In the genomic region with DNA sequence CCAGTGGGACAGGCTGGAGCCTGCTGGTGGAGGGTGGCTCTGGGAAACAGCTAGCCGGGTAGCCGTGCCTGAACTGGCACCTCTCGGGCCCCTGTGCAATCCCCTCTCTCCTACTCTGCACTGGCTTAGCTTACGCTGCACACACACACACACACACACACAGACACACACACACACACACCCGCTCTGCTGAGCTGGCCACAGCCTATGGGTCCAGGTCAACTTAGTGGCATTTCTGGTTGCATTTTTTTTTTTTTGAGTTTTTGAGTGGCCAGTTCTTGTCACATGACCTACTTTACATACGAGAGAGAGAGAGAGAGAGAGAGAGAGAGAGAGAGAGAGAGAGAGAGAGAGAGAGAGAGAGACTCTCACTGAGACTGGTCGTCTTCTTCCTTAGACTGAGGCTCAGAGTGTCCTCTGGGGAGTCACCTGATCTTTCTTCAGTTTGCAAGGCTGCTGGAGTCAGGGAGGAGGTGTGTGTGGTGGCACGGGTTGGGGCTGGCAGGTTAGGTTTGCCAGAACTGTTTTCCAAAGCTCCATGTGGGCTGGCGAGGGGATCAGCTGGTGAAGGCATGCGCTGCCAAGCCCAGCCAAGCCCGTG, we compare ENCODE assay signal across 8 mouse cellular contexts. TPM values are rescaled to one million over a fixed set of nuclear protein-coding genes. Genes with fewer than 3 reads are reported as not detected.
DNase-seq lines count a peak whose midpoint lies in the region; ATAC-seq and TF ChIP-seq lines count a peak whose summit lies in the region.

No protein-coding gene starts in this region.

- DNase-seq in kidney, postnatal 36 days: peak; percentile 44 to 47
- DNase-seq in kidney, adult 8-10 months: no peak
- DNase-seq in forebrain, postnatal 0 days: no peak
- DNase-seq in gastrocnemius, postnatal 10 days: no peak
- no peak for DNase-seq in urinary bladder, adult 2 months (ENCODE audit: low spot score)
- no peak for DNase-seq in lung, postnatal 4 days

- H3K27me3 ChIP-seq in forebrain, postnatal 0 days (ENCODE audit: insufficient read depth, low read length): no peaks in the 10 kb centered on the region
- no peaks in the 10 kb centered on the region for H3K27me3 ChIP-seq in midbrain, embryonic 16.5 days (ENCODE audit: control insufficient read depth, insufficient read depth, low read depth, low read length)

- H3K9ac ChIP-seq in forebrain, postnatal 0 days: no peak overlapping the region
- peak overlapping the region; percentile 39; the same call in 1 of the 2 replicates for H3K9ac ChIP-seq in midbrain, embryonic 16.5 days (ENCODE audit: low read depth, low read length)

- 31% methylated on average over 11 of the region's 11 CpGs for WGBS in forebrain, postnatal 0 days
- WGBS in midbrain, embryonic 16.5 days: 33% methylated on average over 11 of the region's 11 CpGs

- H3K4me1 ChIP-seq in forebrain, postnatal 0 days (ENCODE audit: insufficient read depth): peaks cover 54% of the 10 kb centered on the region
- H3K4me1 ChIP-seq in midbrain, embryonic 16.5 days (ENCODE audit: control insufficient read depth, insufficient read depth, low read length): peaks cover 60% of the 10 kb centered on the region

- peaks cover 8% of the 10 kb centered on the region for H3K36me3 ChIP-seq in forebrain, postnatal 0 days (ENCODE audit: insufficient read depth)
- no peaks in the 10 kb centered on the region for H3K36me3 ChIP-seq in midbrain, embryonic 16.5 days (ENCODE audit: control insufficient read depth, insufficient read depth, low read length)

- no peak overlapping the region for H3K4me3 ChIP-seq in forebrain, postnatal 0 days (ENCODE audit: low read depth, low read length)
- H3K4me3 ChIP-seq in midbrain, embryonic 16.5 days (ENCODE audit: low read depth, low read length): no peak overlapping the region

- TF ChIP-seq CTCF in forebrain, postnatal 0 days (IDR thresholded peaks at IDR 0.05; ENCODE audit: low read depth): no peak

- ATAC-seq in cerebellum, adult (ENCODE audit: insufficient number of reproducible peaks, low FRiP score, low TSS enrichment): peak; percentile 55
- ATAC-seq in forebrain, postnatal 0 days: no peak
- ATAC-seq in midbrain, embryonic 16.5 days: no peak

- H3K27ac ChIP-seq in forebrain, postnatal 0 days (ENCODE audit: low read depth, low read length): 0 out of 2 replicates have a peak overlapping the region, but pooled peaks have one; percentile 0
- no peak overlapping the region for H3K27ac ChIP-seq in midbrain, embryonic 16.5 days (ENCODE audit: low read length)

- H3K4me2 ChIP-seq in forebrain, postnatal 0 days (ENCODE audit: low read depth): 0 out of 2 replicates have a peak overlapping the region, but pooled peaks have one; percentile 8
- peak overlapping the region; percentile 13; the same call in 1 of the 2 replicates for H3K4me2 ChIP-seq in midbrain, embryonic 16.5 days (ENCODE audit: low read length)

- no peaks in the 10 kb centered on the region for H3K9me3 ChIP-seq in forebrain, postnatal 0 days (ENCODE audit: low read length)
- no peaks in the 10 kb centered on the region for H3K9me3 ChIP-seq in midbrain, embryonic 16.5 days (replicated peaks; ENCODE audit: control insufficient read depth, low read length, poor library complexity, severe bottlenecking)

RNA-seq across cellular contexts. Expression of gene Sec14l1, which starts 3.9 kb away (rescaled TPM):
- total RNA-seq in forebrain, postnatal 0 days (2014; rRNA removed): 81.3 and 82.9 TPM in 2 replicates
- 62.1 and 65.1 TPM in 2 replicates for polyA plus RNA-seq in forebrain, postnatal 0 days (2015; fragmentation: Nextera tagmentation; extraction: Ambion mirVana)
- 60.7 and 63.4 TPM in 2 replicates for polyA plus RNA-seq in midbrain, embryonic 16.5 days (2015; fragmentation: Nextera tagmentation; extraction: Ambion mirVana)
- total RNA-seq in gastrocnemius, postnatal 10 days (2021): 10 to 100 TPM; 91.6 to 93.4 TPM
- polyA plus RNA-seq in urinary bladder, adult 2 months (2012; rRNA removed): 65.1 and 67.2 TPM in 2 replicates

Comparison
In these comparisons a context has a peak if more than half of its experiments do, and no peak if none do; other contexts are left out.
1. DNase-seq: peak in kidney, postnatal 36 days (2 of 2); none in kidney, adult 8-10 months (0 of 2), forebrain, postnatal 0 days (single experiment), gastrocnemius, postnatal 10 days (single experiment), urinary bladder, adult 2 months (single experiment) and lung, postnatal 4 days (0 of 2).